Mouse (Mus musculus): ENCODE data around the gene Klhl2. TPM values are rescaled to one million over a fixed set of nuclear protein-coding genes. Genes with fewer than 3 reads are reported as not detected.

Klhl2 gene
- polyA plus RNA-seq, 1 experiment from 2014 or later = 13.9 TPM

DNA sequence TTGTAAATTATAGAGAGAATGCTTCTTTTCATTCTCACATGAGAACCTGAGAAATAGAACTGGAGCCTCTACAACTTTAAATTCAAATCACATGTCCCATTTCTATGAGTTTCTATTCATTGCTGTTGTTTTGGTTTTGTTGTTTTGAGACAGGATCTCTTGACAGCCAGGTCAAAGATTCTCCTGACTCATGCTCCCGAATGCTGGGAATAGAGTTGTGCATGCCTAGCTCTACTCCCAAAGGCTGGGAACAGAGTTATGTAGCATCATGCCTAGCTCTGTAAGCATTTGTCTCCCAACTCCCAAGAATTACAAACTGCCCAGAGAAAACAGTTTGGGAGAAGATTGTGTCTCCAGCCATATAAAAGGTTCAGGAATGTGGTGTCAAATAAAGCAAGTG, 87.1 kb downstream of the Klhl2 start:
- DNase-seq (ENCODE audit: low spot score) (no peak), ATAC-seq (replicated peaks; ENCODE audit: insufficient number of reproducible peaks, low FRiP score, low TSS enrichment, low read depth) (no peak)
- Histone ChIP-seq H3K4me2 (ENCODE audit: low read depth, low read length) (no peak overlapping the region), H3K9ac (replicated peaks; ENCODE audit: low read length) (no peak overlapping the region), H3K9me3 (replicated peaks; ENCODE audit: control insufficient read depth, low read length) (no peaks in the 10 kb centered on the region), H3K36me3 (replicated peaks; ENCODE audit: control insufficient read depth, insufficient read depth, low read depth, low read length) (no peaks in the 10 kb centered on the region), H3K27ac (replicated peaks; ENCODE audit: low read depth, low read length) (no peak overlapping the region), H3K4me1 (ENCODE audit: control insufficient read depth, insufficient read depth, low read length) (no peaks in the 10 kb centered on the region), H3K4me3 (ENCODE audit: low read depth, low read length) (no peak overlapping the region), H3K27me3 (ENCODE audit: control insufficient read depth, insufficient read depth, low read length) (no peaks in the 10 kb centered on the region)
- WGBS = 83% methylated on average over 1 of the region's 1 CpGs

GRCm38 (mm10) chr8:64761430-64761829, 88.4 kb downstream of the Klhl2 start:
- no peak for ATAC-seq (replicated peaks; ENCODE audit: insufficient number of reproducible peaks, low FRiP score, low TSS enrichment, low read depth)
- no peaks in the 10 kb centered on the region for H3K27me3 ChIP-seq (ENCODE audit: control insufficient read depth, insufficient read depth, low read length)
- no peak overlapping the region for H3K27ac ChIP-seq (replicated peaks; ENCODE audit: low read depth, low read length)
- H3K36me3 ChIP-seq (replicated peaks; ENCODE audit: control insufficient read depth, insufficient read depth, low read depth, low read length) = no peaks in the 10 kb centered on the region
- no peaks in the 10 kb centered on the region for H3K9me3 ChIP-seq (replicated peaks; ENCODE audit: control insufficient read depth, low read length)
- no peak overlapping the region for H3K4me3 ChIP-seq (ENCODE audit: low read depth, low read length)
- WGBS = 88% methylated on average over 8 of the region's 8 CpGs
- no peak overlapping the region for H3K4me2 ChIP-seq (ENCODE audit: low read depth, low read length)
- H3K4me1 ChIP-seq (ENCODE audit: control insufficient read depth, insufficient read depth, low read length) = no peaks in the 10 kb centered on the region
- DNase-seq (ENCODE audit: low spot score) = no peak
- no peak overlapping the region for H3K9ac ChIP-seq (replicated peaks; ENCODE audit: low read length)

GRCm38 (mm10) chr8:64757956-64758355, 91.9 kb downstream of the Klhl2 start:
- ATAC-seq (replicated peaks; ENCODE audit: insufficient number of reproducible peaks, low FRiP score, low TSS enrichment, low read depth) = no peak
- H3K36me3 ChIP-seq (replicated peaks; ENCODE audit: control insufficient read depth, insufficient read depth, low read depth, low read length) = no peaks in the 10 kb centered on the region

DNA sequence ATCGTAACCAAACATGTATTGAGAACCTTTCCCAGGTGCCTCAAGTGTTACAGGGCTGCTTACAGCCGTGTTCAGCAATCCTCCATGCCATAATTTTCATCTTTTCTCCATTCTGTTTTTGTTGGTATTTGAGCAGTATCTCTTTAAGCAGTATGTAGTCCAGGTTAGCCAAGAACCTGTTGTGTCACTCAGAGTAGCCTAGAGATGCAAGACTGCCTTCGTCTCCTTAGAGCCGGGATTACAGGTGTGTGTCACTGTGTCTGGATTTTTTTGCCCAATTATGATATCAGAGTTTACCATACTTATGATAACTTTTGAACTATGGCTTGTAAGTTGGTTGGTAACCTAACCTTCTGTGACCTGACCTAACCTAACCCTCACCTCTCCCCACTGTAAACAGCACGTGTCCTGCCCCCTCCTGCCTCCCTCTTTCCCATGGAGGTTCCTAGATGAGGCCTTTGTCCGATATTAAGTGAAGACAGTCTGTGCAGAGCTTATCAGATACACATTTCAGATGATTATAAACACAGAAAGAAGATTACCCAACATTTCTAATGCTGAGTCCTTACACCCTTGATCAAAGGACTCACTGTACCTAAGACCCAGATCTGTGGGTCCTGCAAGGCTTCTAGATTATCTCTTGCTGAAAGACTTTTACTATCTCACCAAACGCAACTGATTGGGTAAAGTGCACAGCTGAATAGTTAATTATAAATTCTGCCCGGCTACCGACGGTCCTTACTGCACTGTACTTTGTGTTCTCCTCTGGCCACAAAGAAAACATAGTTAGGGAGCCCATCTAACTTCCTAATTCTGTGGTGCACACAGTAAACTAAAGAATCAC, 103.4 kb downstream of the Klhl2 start:
- Histone ChIP-seq H3K36me3 (replicated peaks; ENCODE audit: control insufficient read depth, insufficient read depth, low read depth, low read length) (no peaks in the 10 kb centered on the region; the same call in 1 of the 2 replicates), H3K27me3 (ENCODE audit: control insufficient read depth, insufficient read depth, low read length) (no peaks in the 10 kb centered on the region), H3K4me3 (ENCODE audit: low read depth, low read length) (no peak overlapping the region), H3K4me1 (ENCODE audit: control insufficient read depth, insufficient read depth, low read length) (no peaks in the 10 kb centered on the region), H3K9ac (replicated peaks; ENCODE audit: low read length) (no peak overlapping the region), H3K4me2 (ENCODE audit: low read depth, low read length) (no peak overlapping the region), H3K9me3 (replicated peaks; ENCODE audit: control insufficient read depth, low read length) (no peaks in the 10 kb centered on the region), H3K27ac (replicated peaks; ENCODE audit: low read depth, low read length) (no peak overlapping the region)
- ATAC-seq (replicated peaks; ENCODE audit: insufficient number of reproducible peaks, low FRiP score, low TSS enrichment, low read depth) (no peak), DNase-seq (ENCODE audit: low spot score) (no peak)
- WGBS = 83% methylated on average over 10 of the region's 10 CpGs

More at GRCm38 (mm10) chr8:64757956-64758355, 91.9 kb downstream of the Klhl2 start:
- Histone ChIP-seq H3K4me1 (ENCODE audit: control insufficient read depth, insufficient read depth, low read length) (no peaks in the 10 kb centered on the region), H3K4me3 (ENCODE audit: low read depth, low read length) (no peak overlapping the region), H3K9me3 (replicated peaks; ENCODE audit: control insufficient read depth, low read length) (no peaks in the 10 kb centered on the region), H3K4me2 (ENCODE audit: low read depth, low read length) (no peak overlapping the region), H3K27ac (replicated peaks; ENCODE audit: low read depth, low read length) (no peak overlapping the region), H3K9ac (replicated peaks; ENCODE audit: low read length) (no peak overlapping the region), H3K27me3 (ENCODE audit: control insufficient read depth, insufficient read depth, low read length) (no peaks in the 10 kb centered on the region)
- 92% methylated on average over 15 of the region's 15 CpGs for WGBS
- DNase-seq (ENCODE audit: low spot score) = no peak

- no peak overlapping the region for H3K4me3 ChIP-seq (ENCODE audit: low read depth, low read length)
- H3K27ac ChIP-seq (replicated peaks; ENCODE audit: low read depth, low read length) = no peak overlapping the region
- H3K27me3 ChIP-seq (ENCODE audit: control insufficient read depth, insufficient read depth, low read length) = no peaks in the 10 kb centered on the region
- no peaks in the 10 kb centered on the region for H3K9me3 ChIP-seq (replicated peaks; ENCODE audit: control insufficient read depth, low read length)
- no peaks in the 10 kb centered on the region for H3K36me3 ChIP-seq (replicated peaks; ENCODE audit: control insufficient read depth, insufficient read depth, low read depth, low read length)
- H3K4me2 ChIP-seq (ENCODE audit: low read depth, low read length) = no peak overlapping the region
- H3K9ac ChIP-seq (replicated peaks; ENCODE audit: low read length) = no peak overlapping the region
- 90% methylated on average over 13 of the region's 13 CpGs for WGBS
- no peak for DNase-seq (ENCODE audit: low spot score)
- no peak for ATAC-seq (replicated peaks; ENCODE audit: insufficient number of reproducible peaks, low FRiP score, low TSS enrichment, low read depth)
- H3K4me1 ChIP-seq (ENCODE audit: control insufficient read depth, insufficient read depth, low read length) = no peaks in the 10 kb centered on the region
Measured at GRCm38 (mm10) chr8:64740547-64741211, 109.1 kb downstream of the Klhl2 start.

DNA sequence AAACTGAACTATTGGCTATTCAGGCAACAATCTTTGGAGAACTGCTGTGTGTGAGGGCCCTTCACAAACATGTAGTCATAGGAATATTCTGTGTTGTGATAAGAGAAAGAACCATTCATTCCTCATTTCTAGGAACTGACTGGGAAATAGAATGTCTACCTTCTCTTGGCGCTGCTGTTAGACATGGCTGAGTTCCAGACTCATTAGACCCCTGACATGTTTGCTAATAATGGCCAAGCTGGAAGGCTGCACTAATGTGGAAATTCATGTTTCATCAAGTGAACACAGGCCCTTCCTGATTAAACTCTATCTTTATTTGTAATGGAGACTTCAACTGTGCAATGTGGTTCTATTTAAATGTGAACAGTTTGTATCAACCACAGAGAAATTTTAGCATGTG, 110.9 kb downstream of the Klhl2 start:
- Histone ChIP-seq H3K9ac (replicated peaks; ENCODE audit: low read length) (no peak overlapping the region), H3K27ac (replicated peaks; ENCODE audit: low read depth, low read length) (no peak overlapping the region), H3K4me1 (ENCODE audit: control insufficient read depth, insufficient read depth, low read length) (no peaks in the 10 kb centered on the region), H3K36me3 (replicated peaks; ENCODE audit: control insufficient read depth, insufficient read depth, low read depth, low read length) (no peaks in the 10 kb centered on the region), H3K9me3 (replicated peaks; ENCODE audit: control insufficient read depth, low read length) (no peaks in the 10 kb centered on the region), H3K4me3 (ENCODE audit: low read depth, low read length) (no peak overlapping the region), H3K4me2 (ENCODE audit: low read depth, low read length) (no peak overlapping the region), H3K27me3 (ENCODE audit: control insufficient read depth, insufficient read depth, low read length) (no peaks in the 10 kb centered on the region)
- no peak for DNase-seq (ENCODE audit: low spot score)
- WGBS = 89% methylated on average over 1 of the region's 1 CpGs
- ATAC-seq (replicated peaks; ENCODE audit: insufficient number of reproducible peaks, low FRiP score, low TSS enrichment, low read depth) = no peak

DNA sequence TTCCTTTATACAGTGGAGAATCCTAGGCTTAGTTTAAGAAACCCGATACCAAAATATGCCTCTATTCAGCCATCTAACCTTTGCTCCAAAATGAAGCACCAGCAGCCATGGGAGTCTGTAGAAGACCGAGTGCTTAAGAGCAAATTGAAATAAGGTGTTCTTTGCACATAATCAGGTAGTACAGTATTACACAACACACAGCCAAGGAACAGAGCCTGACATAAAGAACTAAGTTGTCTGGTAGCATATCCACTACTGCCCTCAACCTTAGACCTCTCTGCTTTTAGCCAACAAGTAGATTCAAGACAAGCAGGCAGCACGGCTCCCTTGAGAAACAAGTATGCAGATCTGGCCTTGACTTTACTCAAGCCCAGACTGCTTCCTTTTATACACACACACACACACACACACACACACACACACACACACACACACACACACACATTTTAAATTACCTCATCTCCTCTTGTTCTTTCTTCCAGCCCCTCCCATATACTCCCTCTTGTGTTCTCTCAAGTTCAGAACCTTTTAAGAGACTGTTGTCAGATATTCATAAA, 113.0 kb downstream of the Klhl2 start:
- H3K9ac ChIP-seq (replicated peaks; ENCODE audit: low read length) = no peak overlapping the region
- ATAC-seq (replicated peaks; ENCODE audit: insufficient number of reproducible peaks, low FRiP score, low TSS enrichment, low read depth) (no peak), DNase-seq (ENCODE audit: low spot score) (no peak)
- WGBS = 73% methylated on average over 3 of the region's 3 CpGs
- H3K4me2 ChIP-seq (ENCODE audit: low read depth, low read length) = no peak overlapping the region
- no peaks in the 10 kb centered on the region for H3K9me3 ChIP-seq (replicated peaks; ENCODE audit: control insufficient read depth, low read length)
- H3K36me3 ChIP-seq (replicated peaks; ENCODE audit: control insufficient read depth, insufficient read depth, low read depth, low read length) = no peaks in the 10 kb centered on the region
- H3K4me1 ChIP-seq (ENCODE audit: control insufficient read depth, insufficient read depth, low read length) = no peaks in the 10 kb centered on the region
- H3K27ac ChIP-seq (replicated peaks; ENCODE audit: low read depth, low read length) = no peak overlapping the region
- no peaks in the 10 kb centered on the region for H3K27me3 ChIP-seq (ENCODE audit: control insufficient read depth, insufficient read depth, low read length)
- H3K4me3 ChIP-seq (ENCODE audit: low read depth, low read length) = no peak overlapping the region

DNA sequence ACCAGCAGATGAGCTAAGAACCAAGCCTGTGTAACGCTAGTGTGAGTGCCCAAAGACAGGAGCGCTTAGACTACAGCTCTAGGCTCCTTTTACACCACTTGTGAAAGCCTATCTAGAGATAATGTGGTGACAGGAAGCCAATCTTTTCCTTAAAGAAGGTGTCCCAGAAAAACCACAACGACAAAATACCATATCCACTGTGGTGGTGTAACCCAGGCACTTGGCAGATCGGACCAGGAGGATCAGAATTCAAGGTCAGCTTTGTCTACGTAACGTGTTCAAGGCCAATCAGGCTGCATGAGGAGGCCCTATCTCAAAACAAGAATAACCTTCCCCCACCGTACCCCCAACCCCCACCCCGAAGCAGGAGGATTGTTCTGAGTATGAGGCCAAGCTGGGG, 114.7 kb downstream of the Klhl2 start:
- Histone ChIP-seq H3K9me3 (replicated peaks; ENCODE audit: control insufficient read depth, low read length) (no peaks in the 10 kb centered on the region), H3K27ac (replicated peaks; ENCODE audit: low read depth, low read length) (no peak overlapping the region), H3K4me2 (ENCODE audit: low read depth, low read length) (no peak overlapping the region), H3K36me3 (replicated peaks; ENCODE audit: control insufficient read depth, insufficient read depth, low read depth, low read length) (no peaks in the 10 kb centered on the region; the same call in 1 of the 2 replicates), H3K4me3 (ENCODE audit: low read depth, low read length) (no peak overlapping the region), H3K27me3 (ENCODE audit: control insufficient read depth, insufficient read depth, low read length) (no peaks in the 10 kb centered on the region), H3K4me1 (ENCODE audit: control insufficient read depth, insufficient read depth, low read length) (no peaks in the 10 kb centered on the region), H3K9ac (replicated peaks; ENCODE audit: low read length) (no peak overlapping the region)
- WGBS = 80% methylated on average over 8 of the region's 8 CpGs
- no peak for ATAC-seq (replicated peaks; ENCODE audit: insufficient number of reproducible peaks, low FRiP score, low TSS enrichment, low read depth)
- DNase-seq (ENCODE audit: low spot score) = no peak

All from embryonic facial prominence, embryonic 11.5 days (tissue).